Mouse (Mus musculus): ENCODE results near the gene Vmn2r2. TPM values are rescaled to one million over a fixed set of nuclear protein-coding genes. Genes with fewer than 3 reads are reported as not detected.

Gene Vmn2r2
- polyA plus RNA-seq (2014; fragmentation: Illumina TruSeq; extraction: RNeasy Lipid Tissue Mini Kit (QIAGEN cat#74804); ENCODE audit: low read depth, low replicate concordance) = not detected

GRCm38 (mm10) chr3:64141878-64142508 lies at the start of gene Vmn2r2:
Gene Vmn2r2 (minus strand): TSS chr3:64141928.

GRCm38 (mm10) chr3:64081247-64081646 lies 60.5 kb downstream of the Vmn2r2 start, which contains the start of gene Vmn2r1:
Gene Vmn2r1 (plus strand): TSS chr3:64081547.

Other genes starting within 250 kb of the Vmn2r2 start
- 0.08 TPM for gene Plch1, start 242.5 kb downstream of the Vmn2r2 start, polyA plus RNA-seq (2014; fragmentation: Illumina TruSeq; extraction: RNeasy Lipid Tissue Mini Kit (QIAGEN cat#74804); ENCODE audit: low read depth, low replicate concordance)
- gene E130311K13Rik, start 212.5 kb downstream of the Vmn2r2 start, polyA plus RNA-seq (2014; fragmentation: Illumina TruSeq; extraction: RNeasy Lipid Tissue Mini Kit (QIAGEN cat#74804); ENCODE audit: low read depth, low replicate concordance) = 9.0 TPM
- gene Slc33a1, start 177.2 kb downstream of the Vmn2r2 start, polyA plus RNA-seq (2014; fragmentation: Illumina TruSeq; extraction: RNeasy Lipid Tissue Mini Kit (QIAGEN cat#74804); ENCODE audit: low read depth, low replicate concordance) = 11.2 TPM
- gene Gmps, start 165.8 kb downstream of the Vmn2r2 start, polyA plus RNA-seq (2014; fragmentation: Illumina TruSeq; extraction: RNeasy Lipid Tissue Mini Kit (QIAGEN cat#74804); ENCODE audit: low read depth, low replicate concordance) = 14.6 TPM
- gene Vmn2r1, start 60.4 kb downstream of the Vmn2r2 start, polyA plus RNA-seq (2014; fragmentation: Illumina TruSeq; extraction: RNeasy Lipid Tissue Mini Kit (QIAGEN cat#74804); ENCODE audit: low read depth, low replicate concordance) = not detected
- gene Vmn2r3, start 147.8 kb upstream of the Vmn2r2 start, polyA plus RNA-seq (2014; fragmentation: Illumina TruSeq; extraction: RNeasy Lipid Tissue Mini Kit (QIAGEN cat#74804); ENCODE audit: low read depth, low replicate concordance) = not detected

Measured in heart, adult 10 weeks (tissue).